Mouse (Mus musculus) midbrain, embryonic 16.5 days (tissue): Measurements from ENCODE around the gene Gm20715. TPM values are rescaled to one million over a fixed set of nuclear protein-coding genes. Genes with fewer than 3 reads are reported as not detected.

Source experiments
- ATAC-seq: fragments of 200-750 bp; cut with Nextera tagmentation; 2 replicates; pipeline ENCODE4 v1.8.0; 2017; ENCODE audit warnings: moderate TSS enrichment
- H3K27ac ChIP-seq: fragments of 300-500 bp; sonication (generic); 2 replicates; pipeline ENCODE4 v1.5.1; 2014; ENCODE audit warnings: mild to moderate bottlenecking, low read length, mixed read lengths
- H3K27me3 ChIP-seq: fragments of 300-500 bp; sonication (generic); 2 replicates; pipeline ENCODE4 v1.6.1; 2014; ENCODE audit warnings: low read depth, low read length, mixed read lengths; ENCODE audit not compliant: control insufficient read depth, insufficient read depth
- H3K36me3 ChIP-seq: fragments of 300-500 bp; sonication (generic); 2 replicates; pipeline ENCODE4 v1.6.1; 2014; ENCODE audit warnings: mild to moderate bottlenecking, low read length, moderate library complexity, mixed read lengths; ENCODE audit not compliant: control insufficient read depth, insufficient read depth
- H3K4me1 ChIP-seq: fragments of 300-500 bp; sonication (generic); 2 replicates; pipeline ENCODE4 v1.6.1; 2014; ENCODE audit warnings: mild to moderate bottlenecking, low read length, mixed read lengths; ENCODE audit not compliant: control insufficient read depth, insufficient read depth
- H3K4me2 ChIP-seq: fragments of 300-500 bp; sonication (generic); 2 replicates; pipeline ENCODE4 v1.6.1; 2014; ENCODE audit warnings: mild to moderate bottlenecking, low read length, mixed read lengths
- H3K4me3 ChIP-seq: fragments of 300-500 bp; sonication (generic); 2 replicates; pipeline ENCODE4 v1.5.1; 2014; ENCODE audit warnings: low read depth, mild to moderate bottlenecking, low read length, moderate library complexity, mixed read lengths
- H3K9ac ChIP-seq: fragments of 300-500 bp; sonication (generic); 2 replicates; pipeline ENCODE4 v1.6.1; 2014; ENCODE audit warnings: low read depth, low read length, mixed read lengths
- H3K9me3 ChIP-seq: fragments of 300-500 bp; sonication (generic); replicated peaks from 2 replicates; pipeline ENCODE4 v1.6.1; 2014; ENCODE audit warnings: mild to moderate bottlenecking, low read length, mixed read lengths; ENCODE audit not compliant: control insufficient read depth, poor library complexity, severe bottlenecking
- WGBS: fragments of 180-500 bp; shearing (Covaris S2); extraction: QIAGEN DNeasy Blood & Tissue Kit; methylation state at CpG from one replicate; pipeline ENCODE4 v1.1.7; 2014; 5-methylcytosine and 5-hydroxymethylcytosine counted together
- polyA plus RNA-seq: library from polyadenylated mRNA; unstranded; fragments of >200 nt; fragmentation: Nextera tagmentation; extraction: Ambion mirVana; gene quantifications from 2 replicates; pipeline ENCODE4 v1.2.1, GENCODE M21; 2015

The Gm20715 gene
- polyA plus RNA-seq, 1 experiment from 2014 or later: 0.05 TPM

DNA sequence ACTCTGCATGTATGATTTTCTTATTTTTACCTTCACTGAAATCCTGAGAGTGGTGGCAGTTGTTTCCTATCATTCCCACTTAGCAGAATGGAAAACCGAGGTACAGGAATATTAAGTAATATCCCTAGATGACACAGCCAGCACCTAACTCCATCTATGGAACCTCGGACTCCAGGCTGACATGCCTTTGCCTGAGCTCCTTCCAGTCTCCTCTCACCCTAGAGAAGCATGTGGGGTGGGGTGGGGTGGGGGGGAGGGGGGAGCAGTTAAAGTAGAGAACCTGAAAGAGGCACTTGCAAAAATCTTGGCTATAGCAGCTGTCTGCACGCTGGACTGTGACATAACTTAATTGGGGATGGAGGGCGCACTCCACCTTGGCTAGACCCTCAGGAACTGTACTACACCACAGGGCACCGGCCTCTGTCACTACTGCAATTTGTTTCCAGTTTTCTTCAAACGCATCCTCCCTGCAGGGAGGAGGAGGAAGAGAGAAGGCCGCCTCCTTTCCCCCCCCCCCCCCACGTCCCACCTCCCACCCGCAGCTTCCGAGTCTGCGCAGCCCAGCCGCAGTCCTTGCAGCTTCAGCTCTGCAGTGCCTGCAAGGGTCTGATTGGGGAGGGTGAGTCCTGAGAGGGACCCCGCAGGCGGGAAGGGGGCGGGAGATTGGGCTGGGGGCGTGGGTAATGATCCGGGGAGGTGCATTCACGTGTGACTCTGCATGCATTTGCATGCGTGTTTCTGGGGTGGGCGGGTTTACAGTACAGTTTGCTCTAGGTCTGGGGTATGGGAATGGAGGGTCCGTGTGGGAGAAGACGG is 4.8 kb downstream of the Gm20715 start:
- Histone ChIP-seq H3K9ac (peak overlapping the region; percentile 72), H3K36me3 (no peaks in the 10 kb centered on the region), H3K27me3 (no peaks in the 10 kb centered on the region), H3K4me3 (peak overlapping the region; percentile 47), H3K9me3 (no peaks in the 10 kb centered on the region), H3K27ac (0 out of 2 replicates have a peak overlapping the region, but pooled peaks have one; percentile 37), H3K4me1 (0 out of 2 replicates have a peak, but pooled peaks cover 3% of the 10 kb centered on the region), H3K4me2 (peak overlapping the region; percentile 63)
- ATAC-seq: peak; percentile 94
- WGBS: 6% methylated on average over 19 of the region's 22 CpGs

DNA sequence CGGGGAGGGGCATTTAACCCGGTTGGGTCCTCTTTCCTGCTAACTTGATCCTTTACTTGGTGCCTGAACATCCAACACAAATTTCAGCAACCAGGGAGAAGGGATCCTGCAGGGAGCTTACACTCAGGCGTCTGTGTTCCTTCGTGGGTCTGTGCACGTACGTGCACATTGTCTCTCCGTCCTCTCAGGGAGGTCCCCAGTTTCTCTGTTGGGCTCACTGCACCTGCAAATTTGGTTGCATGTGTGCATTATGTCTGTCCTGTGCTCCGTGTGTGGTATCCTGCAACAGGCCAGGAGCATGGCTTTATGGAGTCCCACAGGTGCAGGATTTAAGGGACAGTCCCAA is 5.3 kb downstream of the Gm20715 start:
- 9% methylated on average over 8 of the region's 8 CpGs for WGBS
- ATAC-seq: peak; percentile 56
- Histone ChIP-seq H3K27ac (0 out of 2 replicates have a peak overlapping the region, but pooled peaks have one; percentile 37), H3K9ac (peak overlapping the region; percentile 72), H3K4me1 (0 out of 2 replicates have a peak, but pooled peaks cover 3% of the 10 kb centered on the region), H3K27me3 (no peaks in the 10 kb centered on the region), H3K4me3 (peak overlapping the region; percentile 47), H3K36me3 (no peaks in the 10 kb centered on the region), H3K4me2 (peak overlapping the region; percentile 63), H3K9me3 (no peaks in the 10 kb centered on the region)

DNA sequence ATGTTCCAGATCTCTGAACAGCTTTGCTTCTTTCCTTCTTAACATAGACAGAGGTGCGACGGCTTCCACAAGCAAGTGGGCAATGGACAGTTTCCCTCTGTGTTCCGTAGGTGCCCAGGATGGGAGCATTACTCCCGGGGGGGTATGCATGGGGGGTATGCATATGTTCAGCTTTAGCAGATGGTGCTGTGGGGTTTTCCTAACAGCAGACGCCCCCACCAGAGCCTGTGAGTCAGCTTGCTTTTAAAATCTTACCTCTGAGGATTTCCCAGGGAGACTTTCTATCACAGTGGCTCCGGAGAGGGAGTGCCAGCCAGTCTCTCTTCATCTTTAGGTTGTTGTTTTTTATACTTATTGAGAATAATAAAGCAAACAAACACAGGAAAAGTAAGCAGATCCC is 9.8 kb downstream of the Gm20715 start:
- no peak overlapping the region for H3K4me2 ChIP-seq
- no peaks in the 10 kb centered on the region for H3K4me1 ChIP-seq
- ATAC-seq: no peak
- no peak overlapping the region for H3K9ac ChIP-seq
- H3K36me3 ChIP-seq: peaks cover 5% of the 10 kb centered on the region; the same call in 1 of the 2 replicates
- H3K27ac ChIP-seq: no peak overlapping the region
- 84% methylated on average over 6 of the region's 6 CpGs for WGBS
- no peaks in the 10 kb centered on the region for H3K27me3 ChIP-seq
- no peaks in the 10 kb centered on the region for H3K9me3 ChIP-seq
- H3K4me3 ChIP-seq: no peak overlapping the region

DNA sequence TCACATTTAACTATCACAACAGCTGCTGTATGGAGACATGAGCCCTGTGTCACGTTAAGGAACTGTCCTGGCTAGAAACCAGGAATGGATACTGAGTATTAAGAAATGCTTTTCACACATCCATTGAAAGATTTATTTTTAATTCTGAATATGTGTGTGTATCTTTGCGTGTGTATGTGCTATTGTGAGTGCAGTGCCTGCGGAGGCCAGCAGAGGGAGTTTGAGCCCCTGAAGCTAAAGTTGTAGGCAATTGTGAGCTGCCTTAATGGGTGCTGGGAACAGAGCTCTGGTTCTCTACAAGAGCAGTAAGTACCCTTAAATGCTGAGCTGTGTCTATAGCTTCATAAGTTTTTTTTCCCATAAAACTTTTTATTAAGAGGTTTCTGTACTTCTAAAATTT is 19.3 kb downstream of the Gm20715 start:
- no peak overlapping the region for H3K4me2 ChIP-seq
- 90% methylated on average over 3 of the region's 3 CpGs for WGBS
- H3K4me1 ChIP-seq: peaks cover 1% of the 10 kb centered on the region; the same call in 1 of the 2 replicates
- no peaks in the 10 kb centered on the region for H3K27me3 ChIP-seq
- ATAC-seq: no peak
- peaks cover 4% of the 10 kb centered on the region; the same call in 1 of the 2 replicates for H3K9me3 ChIP-seq
- no peak overlapping the region for H3K27ac ChIP-seq
- peaks cover 10% of the 10 kb centered on the region; the same call in 1 of the 2 replicates for H3K36me3 ChIP-seq
- H3K4me3 ChIP-seq: no peak overlapping the region
- H3K9ac ChIP-seq: no peak overlapping the region

DNA sequence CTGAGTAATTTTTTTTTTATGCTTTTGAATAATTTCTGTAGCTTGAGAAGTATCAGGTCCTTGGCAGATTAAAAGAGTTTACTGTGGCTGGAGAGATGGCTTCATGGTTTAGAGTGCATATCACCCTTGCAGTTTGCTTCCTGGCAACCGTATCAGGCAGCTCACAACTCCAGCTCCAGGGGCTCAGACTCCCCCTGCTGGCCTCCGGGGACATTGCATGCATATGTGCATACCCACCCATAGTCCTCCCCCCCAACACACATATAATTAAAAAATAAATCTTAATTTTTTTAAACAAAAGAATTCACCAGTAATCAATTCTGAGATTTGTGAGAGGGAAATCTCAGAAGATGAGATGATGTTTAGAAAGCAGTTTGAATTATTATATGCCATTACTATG is 20.3 kb downstream of the Gm20715 start:
- Histone ChIP-seq H3K9me3 (peaks cover 4% of the 10 kb centered on the region; the same call in 1 of the 2 replicates), H3K9ac (no peak overlapping the region), H3K27ac (no peak overlapping the region), H3K36me3 (peaks cover 8% of the 10 kb centered on the region; the same call in 1 of the 2 replicates), H3K27me3 (no peaks in the 10 kb centered on the region), H3K4me1 (peaks cover 7% of the 10 kb centered on the region), H3K4me2 (no peak overlapping the region), H3K4me3 (no peak overlapping the region)
- 46% methylated on average over 2 of the region's 2 CpGs for WGBS
- no peak for ATAC-seq

DNA sequence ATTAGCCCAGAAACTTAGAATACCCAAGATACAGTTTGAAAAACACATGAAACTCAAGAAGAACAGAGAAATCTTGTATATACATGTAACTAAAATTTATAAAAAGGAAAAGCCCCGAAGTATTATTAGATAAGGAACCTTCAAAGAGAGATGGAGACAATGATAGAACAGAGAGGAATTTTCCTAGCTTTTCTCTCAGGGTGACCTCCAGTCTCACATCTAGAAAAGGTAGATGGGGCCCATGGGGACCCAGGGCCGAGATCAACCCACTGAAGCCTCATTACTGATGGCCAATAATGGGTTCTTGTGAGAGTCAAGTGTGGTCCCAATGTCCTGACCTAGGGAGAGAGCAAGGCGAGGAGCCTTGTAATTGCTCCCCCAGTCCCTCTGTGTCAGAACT is 28.3 kb downstream of the Gm20715 start, which contains the start of gene Olfr1344:
TSS of gene Olfr1344 (plus strand) at position 301 of the 400 bp plus-strand sequence.
- ATAC-seq: no peak
- Histone ChIP-seq H3K27me3 (no peaks in the 10 kb centered on the region), H3K9ac (no peak within 1 kb of the TSS), H3K4me2 (no peak within 1 kb of the TSS), H3K4me1 (peaks cover 11% of the 10 kb centered on the region), H3K36me3 (no peaks in the 10 kb centered on the region), H3K4me3 (no peak within 1 kb of the TSS), H3K27ac (no peak within 1 kb of the TSS), H3K9me3 (no peaks in the 10 kb centered on the region)
- 85% methylated on average over 3 of the region's 3 CpGs for WGBS

DNA sequence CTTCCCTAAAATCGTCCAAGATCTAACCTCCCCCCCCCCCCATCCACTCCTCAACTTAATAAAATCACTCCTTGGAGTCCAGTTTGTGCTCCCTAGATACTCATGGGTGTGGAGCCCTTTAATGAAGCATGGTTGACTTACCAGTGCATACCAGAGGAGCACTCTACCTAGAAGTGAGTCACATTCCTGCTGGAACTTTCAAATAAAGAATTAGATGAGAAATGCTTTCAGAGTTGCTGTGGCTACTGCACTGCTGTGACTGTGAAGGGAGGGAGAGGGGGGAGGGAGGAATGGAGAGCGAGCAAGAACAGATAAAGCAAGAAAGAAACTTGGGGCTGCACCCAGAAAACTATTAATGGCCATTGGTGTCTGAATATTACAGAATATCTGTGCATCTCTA is 31.1 kb downstream of the Gm20715 start:
- H3K36me3 ChIP-seq: no peaks in the 10 kb centered on the region
- no peak for ATAC-seq
- H3K4me1 ChIP-seq: no peaks in the 10 kb centered on the region
- H3K4me3 ChIP-seq: no peak overlapping the region
- no peaks in the 10 kb centered on the region for H3K27me3 ChIP-seq
- no peak overlapping the region for H3K4me2 ChIP-seq
- no peak overlapping the region for H3K27ac ChIP-seq
- H3K9me3 ChIP-seq: no peaks in the 10 kb centered on the region
- WGBS: 45% methylated on average over 2 of the region's 2 CpGs
- no peak overlapping the region for H3K9ac ChIP-seq

DNA sequence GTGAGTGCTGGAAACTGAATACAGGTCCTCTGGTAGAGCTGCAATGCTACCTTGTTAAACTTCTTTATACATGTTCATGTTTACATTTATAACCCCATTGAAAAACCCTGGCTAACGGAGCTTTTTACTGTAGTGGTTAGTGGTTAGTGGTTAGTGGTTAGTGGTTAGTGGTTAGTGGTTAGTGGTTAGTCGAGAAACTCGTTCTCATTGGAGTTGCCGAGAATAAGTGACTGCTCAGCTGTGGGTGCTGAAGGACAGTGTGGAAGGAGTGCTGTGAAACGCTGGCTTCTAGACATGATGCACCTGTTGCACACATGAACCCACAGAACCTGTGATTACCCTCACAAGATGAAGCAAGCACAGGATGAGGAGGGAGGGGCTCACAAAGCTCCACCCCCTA is 37.7 kb downstream of the Gm20715 start:
- H3K4me3 ChIP-seq: no peak overlapping the region
- H3K27ac ChIP-seq: no peak overlapping the region
- ATAC-seq: no peak
- no peaks in the 10 kb centered on the region for H3K4me1 ChIP-seq
- 85% methylated on average over 5 of the region's 5 CpGs for WGBS
- no peak overlapping the region for H3K4me2 ChIP-seq
- no peaks in the 10 kb centered on the region for H3K36me3 ChIP-seq
- no peaks in the 10 kb centered on the region for H3K27me3 ChIP-seq
- H3K9me3 ChIP-seq: no peaks in the 10 kb centered on the region; the same call in 1 of the 2 replicates
- no peak overlapping the region for H3K9ac ChIP-seq

DNA sequence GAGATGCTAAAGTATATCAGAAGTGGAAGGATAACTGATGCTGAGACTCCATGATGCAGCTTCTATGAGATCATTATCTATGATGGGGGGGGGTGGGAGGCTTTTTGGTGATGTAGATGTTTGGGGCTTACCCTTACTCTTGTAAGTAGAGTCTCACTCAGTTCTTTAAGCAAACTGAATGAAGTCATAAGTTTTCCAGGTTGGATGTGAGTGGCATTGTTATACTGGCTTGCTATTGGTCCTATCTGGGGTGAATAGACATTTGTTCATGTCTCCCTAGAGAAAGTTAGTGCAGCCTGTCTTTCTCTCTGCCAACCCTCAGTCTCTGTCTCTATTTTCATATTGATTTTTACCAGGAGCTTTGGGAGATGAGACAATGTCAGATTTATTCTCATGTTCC is 45.8 kb downstream of the Gm20715 start, which contains the start of gene Olfr1336:
TSS of gene Olfr1336 (plus strand) at position 301 of the 400 bp plus-strand sequence.
- H3K4me2 ChIP-seq: no peak within 1 kb of the TSS
- no peak for ATAC-seq
- H3K9me3 ChIP-seq: 0 out of 2 replicates have a peak, but pooled peaks cover 2% of the 10 kb centered on the region
- H3K9ac ChIP-seq: no peak within 1 kb of the TSS
- H3K27me3 ChIP-seq: no peaks in the 10 kb centered on the region
- no peaks in the 10 kb centered on the region for H3K4me1 ChIP-seq
- H3K27ac ChIP-seq: no peak within 1 kb of the TSS
- H3K4me3 ChIP-seq: no peak within 1 kb of the TSS
- no peaks in the 10 kb centered on the region for H3K36me3 ChIP-seq
